Mouse (Mus musculus) small intestine, adult 2 months (tissue): ENCODE data around the gene Map2k3.
A peak's percentile ranks its signal among the peaks of the same experiment; 100 is the strongest.

ENCODE experiments used
- CTCF ChIP-seq: fragments of 200-500 bp; IDR thresholded peaks from 2 replicates; pipeline ENCODE4 v1.5.1; 2012; ENCODE audit warnings: low read depth, mild to moderate bottlenecking, control low read depth, inconsistent platforms, low read length, moderate library complexity, mixed read lengths; ENCODE audit not compliant: insufficient replicate concordance, insufficient read length; ENCODE audit errors: extremely low read depth
- POLR2A ChIP-seq: fragments of 200-500 bp; IDR thresholded peaks from 2 replicates; pipeline ENCODE4 v1.6.1; 2012; ENCODE audit warnings: low read depth, mild to moderate bottlenecking, control low read depth, inconsistent platforms, low read length, moderate library complexity

DNA sequence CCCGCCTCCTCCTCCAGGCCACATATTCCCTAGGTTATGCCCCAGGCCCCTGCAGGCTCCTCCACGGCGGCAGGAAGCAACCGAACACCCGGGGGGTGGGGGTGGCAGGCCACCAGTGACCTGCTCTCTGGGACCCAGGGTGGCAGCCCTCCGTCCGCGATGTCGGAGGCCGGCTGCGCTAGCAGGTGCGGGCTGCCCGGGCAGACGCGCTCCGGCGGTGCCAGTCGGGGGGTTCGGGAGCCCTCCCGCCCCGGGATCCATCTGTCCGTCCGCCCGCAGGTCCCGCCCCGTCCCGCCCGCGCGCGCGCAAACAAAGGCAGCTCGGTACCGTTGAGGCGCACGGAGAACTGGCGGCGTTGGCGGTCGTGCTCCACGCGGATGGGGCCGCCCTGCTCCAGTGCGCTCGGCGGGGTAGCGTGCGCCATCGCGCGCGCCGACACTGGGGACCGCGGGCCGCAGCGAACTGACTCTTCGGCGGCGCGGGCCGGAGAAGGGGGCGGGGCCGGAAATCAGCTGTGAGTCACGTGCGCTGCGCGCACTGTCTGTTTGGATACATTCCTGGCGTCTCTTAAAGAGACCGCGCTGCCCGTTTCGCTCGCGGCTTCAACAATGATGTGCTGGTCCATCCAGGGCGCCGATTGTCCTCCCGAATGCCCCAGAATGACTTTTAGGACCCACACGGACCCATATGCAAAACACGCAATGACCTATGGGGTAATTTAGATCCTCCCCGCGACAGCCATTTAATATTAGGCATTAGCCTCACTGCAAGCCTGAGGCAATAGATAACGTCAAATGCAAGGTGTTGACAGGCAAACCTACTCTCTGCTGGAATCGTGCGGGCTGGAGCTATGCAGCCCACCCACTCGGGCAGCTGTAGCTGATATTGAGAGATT, 18.3 kb upstream of the Map2k3 start:
- TF ChIP-seq CTCF (no peak), POLR2A (0 out of 2 replicates have a peak, but pooled peaks have one; percentile 10)
